Mouse (Mus musculus) small intestine, adult 2 months (tissue): ENCODE results near the gene Pdlim3.

Experiments used
- CTCF ChIP-seq: fragments of 200-500 bp; IDR thresholded peaks from 2 replicates; pipeline ENCODE4 v1.5.1; 2012; ENCODE audit warnings: low read depth, mild to moderate bottlenecking, control low read depth, inconsistent platforms, low read length, moderate library complexity, mixed read lengths; ENCODE audit not compliant: insufficient replicate concordance, insufficient read length; ENCODE audit errors: extremely low read depth
- POLR2A ChIP-seq: fragments of 200-500 bp; IDR thresholded peaks from 2 replicates; pipeline ENCODE4 v1.6.1; 2012; ENCODE audit warnings: low read depth, mild to moderate bottlenecking, control low read depth, inconsistent platforms, low read length, moderate library complexity

DNA sequence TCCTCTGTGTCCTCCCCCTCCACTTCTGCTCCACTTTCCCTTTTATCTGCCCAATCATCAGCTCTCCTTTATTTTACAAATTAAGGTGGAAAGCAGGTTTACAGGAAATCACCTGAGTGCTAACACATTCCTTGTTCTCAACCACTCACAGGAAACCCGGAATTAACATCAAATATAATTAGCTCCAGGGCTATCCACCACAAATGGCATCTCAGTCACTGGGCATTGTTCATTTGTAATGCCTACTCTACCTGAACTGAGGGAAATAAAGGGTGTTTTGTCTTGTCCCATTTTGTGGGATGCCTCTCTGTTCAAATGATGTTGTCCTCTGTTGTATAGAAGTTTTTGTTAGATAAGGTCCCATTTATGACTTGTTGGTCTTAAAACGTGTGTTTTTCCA is 65.4 kb downstream of the Pdlim3 start:
- TF ChIP-seq CTCF (no peak), POLR2A (no peak)
